Mouse (Mus musculus) right cerebral cortex, postnatal 10 days (tissue): ENCODE results near the gene Mark4.
A peak's percentile ranks its signal among the peaks of the same experiment; 100 is the strongest.

ENCODE experiments used
- DNase-seq, 2 experiments: peaks; one replicate each; pipeline ENCODE4 v3.0.0; 2021; ENCODE audit warnings: low spot score in 2 of 2

The Mark4 gene

DNA sequence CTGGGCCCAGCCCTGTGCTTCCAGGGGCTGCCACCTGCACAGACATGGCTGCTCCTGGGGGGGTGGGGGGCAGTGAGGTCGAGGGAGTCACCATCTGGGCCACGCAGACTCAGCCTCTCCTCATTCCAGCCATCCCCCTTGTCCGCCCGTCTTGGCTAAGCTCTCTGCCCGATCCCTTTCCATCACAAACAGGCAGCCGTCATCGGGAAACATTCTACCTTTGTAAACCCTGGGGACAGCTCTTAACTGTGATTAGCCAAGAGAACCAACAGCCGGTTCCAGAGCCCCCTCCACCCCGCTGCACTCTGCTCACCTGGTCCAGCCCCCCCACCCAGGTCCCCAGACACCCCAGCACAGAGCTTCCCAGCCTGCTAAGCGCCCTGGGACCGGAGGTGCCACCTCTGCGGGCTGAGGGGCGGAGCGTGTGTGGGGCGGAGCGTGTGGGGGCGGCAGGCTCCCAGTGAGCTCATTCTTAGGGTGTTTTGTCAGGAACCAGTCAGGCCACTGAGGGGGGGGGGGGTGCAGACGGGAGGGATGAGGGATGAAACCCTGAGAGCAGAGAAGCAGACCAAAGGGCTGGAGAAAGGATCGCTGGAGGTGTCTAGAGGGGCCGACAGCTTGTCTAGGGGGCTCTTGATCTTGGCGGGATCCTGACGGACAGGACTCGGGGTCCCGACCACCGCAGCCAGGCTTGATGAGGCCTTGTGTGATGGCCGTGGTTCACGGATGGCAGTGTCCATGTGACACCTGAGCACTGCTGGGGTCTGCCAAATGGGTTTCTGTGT, 58.9 kb downstream of the Mark4 start:
- no peak for DNase-seq

DNA sequence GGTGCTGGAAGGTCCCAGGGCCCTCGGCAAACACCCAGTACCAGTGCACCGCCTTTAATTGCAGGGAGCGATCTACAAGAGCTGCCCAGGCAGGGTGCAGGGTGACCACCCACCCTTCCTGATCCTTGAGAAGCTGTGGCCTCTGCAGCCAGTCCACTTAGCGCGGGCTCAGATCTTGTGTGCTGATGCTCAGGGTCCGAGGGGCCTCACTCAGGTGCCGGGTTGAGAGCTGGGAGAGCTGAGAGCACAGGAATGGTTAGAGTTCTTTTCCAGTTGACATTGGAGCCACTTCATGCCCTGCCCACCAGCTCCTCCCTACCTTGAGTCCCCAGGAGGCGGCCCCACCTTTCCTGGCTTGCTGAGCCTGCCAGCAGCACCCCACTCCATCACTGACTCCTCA, 64.1 kb downstream of the Mark4 start:
- no peak for DNase-seq

DNA sequence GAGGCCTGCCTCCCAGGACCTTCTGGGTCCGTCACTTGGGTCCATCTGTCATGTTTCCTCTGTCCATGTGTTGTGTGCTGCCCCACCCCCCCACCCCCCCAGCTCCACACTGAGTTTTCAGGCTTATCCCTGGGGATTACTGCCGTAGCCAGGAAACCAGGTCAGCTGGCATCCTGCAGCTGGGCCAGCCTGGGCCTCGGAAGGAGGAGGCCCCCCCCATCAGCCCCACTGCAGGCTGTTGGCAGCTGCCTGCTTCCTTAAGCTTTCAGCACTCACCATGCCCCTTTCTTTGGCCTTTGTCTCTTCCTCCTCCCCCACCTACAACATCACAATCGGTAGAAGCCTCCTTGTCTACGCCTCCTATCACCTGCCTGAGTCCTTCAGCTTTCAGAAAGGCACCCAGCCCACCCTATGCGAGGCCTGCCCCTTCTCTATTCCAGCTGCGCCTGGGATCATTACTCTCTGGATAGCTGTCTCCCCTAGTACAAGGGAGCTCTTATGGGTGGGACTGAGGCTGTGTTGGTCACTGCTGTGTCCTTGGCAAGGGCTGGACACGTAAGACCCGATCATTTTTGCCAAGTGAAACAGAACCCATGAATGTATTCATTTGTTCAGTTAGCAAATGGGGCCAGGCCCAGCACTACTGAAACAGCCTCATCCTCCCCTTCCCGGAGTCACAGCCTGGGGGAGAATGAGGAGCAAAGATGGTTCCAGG, 69.8 kb downstream of the Mark4 start:
- DNase-seq, result peak; percentile 61 to 73

DNA sequence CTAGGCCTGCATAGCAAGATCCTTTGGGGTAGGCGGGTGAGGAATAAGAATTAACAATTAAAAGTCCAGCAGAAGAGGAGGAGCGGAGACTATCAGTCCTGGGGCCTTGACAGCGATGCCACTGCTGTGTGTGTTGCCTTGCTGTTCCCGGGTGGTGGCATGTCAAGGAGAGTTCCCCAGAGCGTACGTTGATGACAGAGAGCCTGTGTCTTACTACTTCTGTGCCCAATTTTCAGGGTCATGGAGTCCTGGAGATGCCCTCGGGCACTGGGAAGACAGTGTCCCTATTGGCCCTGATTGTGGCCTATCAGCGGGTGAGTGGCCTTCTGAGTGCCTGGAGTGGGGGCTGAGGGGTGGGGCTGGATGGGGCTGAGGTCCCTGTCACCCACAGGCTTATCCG, 74.9 kb downstream of the Mark4 start:
- no peak for DNase-seq

DNA sequence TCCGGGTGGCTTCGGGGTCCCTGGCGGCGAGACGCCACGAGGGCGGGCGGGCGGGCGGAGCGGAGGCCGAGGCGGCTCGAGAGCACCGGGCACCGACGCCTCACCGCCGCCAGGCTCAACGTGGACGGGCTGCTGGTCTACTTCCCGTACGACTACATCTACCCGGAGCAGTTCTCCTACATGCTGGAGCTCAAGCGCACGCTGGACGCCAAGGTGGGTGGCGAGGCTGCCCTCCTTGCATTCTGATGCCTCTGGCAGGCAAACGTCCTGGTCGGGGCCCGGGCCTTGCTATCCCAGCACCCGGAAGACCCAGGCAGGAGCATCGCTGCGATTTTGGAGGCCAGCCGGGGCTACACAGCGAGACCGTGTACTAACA, 76.5 kb downstream of the Mark4 start:
- DNase-seq, result no peak

DNA sequence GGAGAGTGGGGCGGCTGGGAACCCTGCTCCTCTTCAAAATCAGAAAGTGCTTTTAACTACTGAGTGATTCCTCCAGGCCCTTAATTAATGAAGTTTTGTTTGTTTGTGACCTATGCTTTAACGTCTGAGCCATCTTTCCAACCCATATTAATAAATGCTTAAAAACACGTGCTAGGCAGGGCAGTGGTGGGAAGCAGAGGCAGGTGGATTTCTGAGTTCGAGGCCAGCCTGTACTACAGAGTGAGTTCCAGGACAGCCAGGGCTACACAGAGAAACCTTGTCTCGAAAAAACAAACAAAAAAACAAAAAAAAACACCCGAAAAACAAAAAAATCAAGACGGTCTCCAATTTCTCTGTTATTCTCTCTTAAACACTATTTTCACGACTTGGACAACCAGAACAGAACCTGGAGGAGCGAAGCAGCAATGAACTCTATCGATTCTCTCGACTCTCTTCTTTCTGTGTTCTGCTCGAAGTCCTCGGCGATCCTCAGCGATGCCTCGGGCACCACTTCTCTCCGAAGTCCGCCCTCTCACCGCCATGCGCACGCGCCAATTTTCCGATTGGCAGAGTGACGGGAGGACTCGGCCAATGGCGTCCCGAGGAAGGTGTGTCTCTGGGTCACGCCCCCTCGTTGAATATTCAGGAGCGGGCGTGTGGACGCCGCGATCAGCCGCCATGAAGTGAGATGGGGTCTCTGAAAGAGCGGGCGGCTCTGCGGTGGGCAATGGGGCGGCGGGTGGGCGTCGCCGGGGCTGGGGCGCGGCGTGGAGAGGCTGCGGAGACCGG, 77.0 kb downstream of the Mark4 start, which contains the start of gene Ercc2:
Gene Ercc2, plus strand, starts transcription at position 634 of the 789 bp plus-strand sequence.
- DNase-seq, result peak; percentile 99 to 100

DNA sequence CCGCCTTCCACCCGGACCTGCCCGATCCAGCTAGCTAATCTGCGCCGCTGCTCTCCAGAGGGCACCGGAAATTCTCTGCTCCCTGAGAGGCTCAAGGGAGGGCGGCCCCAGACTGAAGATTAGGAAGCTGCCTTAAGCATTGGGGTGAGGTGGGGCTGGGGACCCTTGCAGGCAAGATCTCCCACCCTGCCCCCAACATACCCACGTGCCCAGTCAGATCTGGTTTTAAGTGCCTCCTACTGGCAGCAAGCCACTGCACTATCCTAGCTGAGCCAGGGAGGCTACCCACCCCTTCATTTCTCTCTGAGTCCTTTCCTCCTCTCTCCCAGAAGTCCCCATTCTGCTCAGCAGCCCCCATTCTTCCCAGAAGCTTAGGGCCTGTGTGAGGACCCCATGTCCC, 80.6 kb downstream of the Mark4 start:
- no peak for DNase-seq

DNA sequence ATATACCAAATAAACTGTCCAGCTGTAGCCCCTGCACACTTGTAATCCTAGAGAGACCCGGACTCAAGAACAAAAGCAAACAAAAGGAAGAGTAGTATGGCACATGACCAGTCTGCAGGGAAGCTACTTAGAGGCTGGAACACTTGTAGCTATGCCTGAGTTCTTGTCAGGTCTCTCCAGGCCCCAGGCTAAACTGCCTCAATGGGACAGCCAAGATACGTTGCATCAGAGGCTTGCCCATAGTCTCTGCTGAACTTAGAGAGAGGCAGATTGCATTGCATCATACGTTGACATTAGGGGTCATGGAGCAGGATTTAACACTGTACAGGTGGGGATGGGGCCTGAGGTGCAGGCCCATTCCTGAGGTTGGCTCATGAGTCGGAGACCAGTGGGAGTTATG, 82.6 kb downstream of the Mark4 start:
- no peak for DNase-seq

DNA sequence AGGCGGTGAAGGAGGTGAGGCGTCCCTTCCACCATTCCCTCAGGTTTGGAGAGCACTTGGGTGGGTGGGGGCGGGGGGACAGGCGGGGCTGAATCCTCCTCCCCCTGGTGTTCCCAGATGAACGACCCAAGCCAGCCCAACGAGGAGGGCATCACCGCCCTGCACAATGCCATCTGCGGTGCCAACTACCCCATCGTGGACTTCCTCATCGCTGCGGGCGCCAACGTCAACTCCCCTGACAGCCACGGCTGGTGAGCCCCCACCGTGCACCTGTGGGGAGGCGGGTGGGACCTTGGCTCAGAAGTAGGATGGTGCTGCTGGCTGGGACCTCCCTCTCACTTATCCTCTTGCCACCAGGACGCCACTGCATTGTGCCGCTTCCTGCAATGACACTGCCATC, 83.3 kb downstream of the Mark4 start:
- DNase-seq, result no peak
